Mouse (Mus musculus) forebrain, embryonic 16.5 days (tissue): ENCODE results near the gene Selenos. TPM values are rescaled to one million over a fixed set of nuclear protein-coding genes. Genes with fewer than 3 reads are reported as not detected.
A peak's percentile ranks its signal among the peaks of the same experiment; 100 is the strongest.

Source experiments
- ATAC-seq: fragments of 200-750 bp; cut with Nextera tagmentation; 2 replicates; pipeline ENCODE4 v1.8.0; 2017; ENCODE audit warnings: mild to moderate bottlenecking, moderate library complexity
- H3K27ac ChIP-seq: fragments of 300-500 bp; sonication (generic); 2 replicates; pipeline ENCODE4 v1.5.1; 2014; ENCODE audit warnings: low read length, control low read depth
- H3K27me3 ChIP-seq: fragments of 300-500 bp; sonication (generic); replicated peaks from 2 replicates; pipeline ENCODE4 v1.6.1; 2014; ENCODE audit warnings: low read length; ENCODE audit not compliant: control insufficient read depth, insufficient read depth
- H3K36me3 ChIP-seq: fragments of 300-500 bp; sonication (generic); 2 replicates; pipeline ENCODE4 v1.6.1; 2014; ENCODE audit not compliant: control insufficient read depth, insufficient read depth
- H3K4me1 ChIP-seq: fragments of 300-500 bp; sonication (generic); replicated peaks from 2 replicates; pipeline ENCODE4 v1.6.1; 2014; ENCODE audit warnings: low read length; ENCODE audit not compliant: control insufficient read depth, insufficient read depth
- H3K4me2 ChIP-seq: fragments of 300-500 bp; sonication (generic); 2 replicates; pipeline ENCODE4 v1.6.1; 2014; ENCODE audit warnings: mild to moderate bottlenecking, low read length, control low read depth
- H3K4me3 ChIP-seq: fragments of 300-500 bp; sonication (generic); replicated peaks from 2 replicates; pipeline ENCODE4 v1.5.1; 2014; ENCODE audit warnings: mild to moderate bottlenecking, low read length, control low read depth
- H3K9ac ChIP-seq: fragments of 300-500 bp; sonication (generic); replicated peaks from 2 replicates; pipeline ENCODE4 v1.6.1; 2014; ENCODE audit warnings: low read depth, low read length, control low read depth
- H3K9me3 ChIP-seq: fragments of 300-500 bp; sonication (generic); 2 replicates; pipeline ENCODE4 v1.6.1; 2016; ENCODE audit warnings: low read length; ENCODE audit not compliant: control insufficient read depth
- WGBS: fragments of 180-500 bp; shearing (Covaris S2); extraction: QIAGEN DNeasy Blood & Tissue Kit; methylation state at CpG from one replicate; pipeline ENCODE4 v1.1.7; 2014; 5-methylcytosine and 5-hydroxymethylcytosine counted together
- polyA plus RNA-seq: library from polyadenylated mRNA; unstranded; fragments of >200 nt; fragmentation: Nextera tagmentation; extraction: Ambion mirVana; gene quantifications from 2 replicates; pipeline ENCODE4 v1.2.1, GENCODE M21; 2015

Selenos gene
- polyA plus RNA-seq, 1 experiment from 2014 or later = 80.3 TPM

DNA sequence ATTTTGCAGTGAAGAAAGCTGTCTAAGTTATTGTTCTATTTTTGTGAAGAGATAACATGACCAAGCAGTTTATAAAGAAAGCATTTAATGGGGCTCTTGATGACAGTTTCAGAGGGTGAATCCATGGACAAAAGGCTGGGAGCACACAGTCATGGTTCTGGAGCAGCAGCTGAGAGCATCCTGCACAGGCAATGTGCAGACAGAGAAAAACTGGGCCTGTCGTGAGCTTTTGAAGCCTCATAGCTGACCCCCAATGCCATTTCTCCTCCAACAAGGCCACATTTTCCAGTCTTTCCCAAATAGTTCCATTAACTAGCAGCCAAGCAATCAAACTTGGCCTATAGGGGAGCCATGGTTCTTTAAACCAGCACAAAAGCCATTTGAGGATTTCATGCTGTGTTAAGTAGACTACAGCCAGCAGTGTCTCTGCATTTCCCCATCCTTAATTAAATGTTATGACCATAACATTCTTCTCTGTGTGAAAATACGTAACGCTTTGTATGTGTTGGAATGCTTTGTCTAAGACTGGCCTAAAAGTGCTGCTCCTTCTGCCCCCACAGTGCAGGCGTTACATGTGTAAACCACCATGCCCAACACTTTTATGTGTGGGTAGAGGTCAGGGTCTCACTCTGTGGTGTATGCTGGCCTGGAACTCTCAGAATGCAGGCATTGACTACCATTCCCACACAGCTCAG is 48.6 kb downstream of the Selenos start:
- H3K4me1 ChIP-seq = no peaks in the 10 kb centered on the region; the same call in none of the 2 replicates
- no peak overlapping the region for H3K27ac ChIP-seq
- H3K36me3 ChIP-seq = peaks cover 5% of the 10 kb centered on the region
- no peak overlapping the region for H3K4me3 ChIP-seq
- no peaks in the 10 kb centered on the region for H3K27me3 ChIP-seq
- H3K4me2 ChIP-seq = no peak overlapping the region
- H3K9ac ChIP-seq = no peak overlapping the region
- H3K9me3 ChIP-seq = no peaks in the 10 kb centered on the region
- ATAC-seq = peak; percentile 50; the same call in 1 of the 2 replicates
- WGBS = 27% methylated on average over 4 of the region's 4 CpGs

DNA sequence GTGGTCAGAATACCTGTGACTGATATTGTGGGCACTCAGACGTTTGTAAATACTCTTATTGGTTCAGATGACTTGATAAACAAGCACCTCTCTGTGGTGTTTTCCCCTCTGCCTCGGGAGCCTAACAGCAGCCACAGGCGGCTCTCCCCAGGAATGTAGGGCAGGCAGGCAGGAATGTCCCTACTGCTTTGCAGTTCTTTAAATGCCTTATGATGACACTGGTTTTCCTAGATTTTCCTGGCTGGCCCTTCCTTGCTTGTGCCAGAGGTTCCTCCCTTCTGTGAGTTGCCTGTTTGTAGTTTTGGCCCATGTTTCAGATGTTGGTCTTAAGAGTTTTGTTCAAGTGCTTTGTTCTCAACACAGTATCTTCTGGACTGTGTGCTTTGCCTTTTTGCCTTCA is 49.4 kb downstream of the Selenos start:
- H3K4me3 ChIP-seq = no peak overlapping the region
- H3K9ac ChIP-seq = no peak overlapping the region
- H3K27ac ChIP-seq = no peak overlapping the region
- no peak for ATAC-seq
- no peaks in the 10 kb centered on the region for H3K27me3 ChIP-seq
- H3K4me1 ChIP-seq = no peaks in the 10 kb centered on the region; the same call in none of the 2 replicates
- WGBS = 64% methylated on average over 3 of the region's 3 CpGs
- peaks cover 5% of the 10 kb centered on the region for H3K36me3 ChIP-seq
- H3K4me2 ChIP-seq = no peak overlapping the region
- H3K9me3 ChIP-seq = no peaks in the 10 kb centered on the region

DNA sequence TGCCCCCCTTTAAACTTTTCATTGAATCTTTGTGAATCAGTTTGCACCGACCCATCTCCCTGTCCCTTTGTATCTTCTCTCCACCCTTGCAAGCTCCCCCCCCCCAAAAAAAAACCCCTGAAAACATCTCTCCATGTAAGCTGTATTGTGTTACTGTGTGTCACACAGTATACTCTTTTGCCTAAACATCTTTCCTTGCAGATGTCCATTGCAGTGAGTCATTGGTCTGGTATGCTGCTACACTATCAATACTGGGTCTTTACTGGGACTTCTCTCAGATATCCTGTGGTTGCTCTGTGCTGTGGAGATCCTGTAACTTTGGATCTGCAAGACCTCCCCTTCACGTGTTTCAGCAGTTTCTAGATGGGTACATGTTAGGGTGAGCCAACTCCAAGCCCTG is 50.8 kb downstream of the Selenos start:
- Histone ChIP-seq H3K27ac (no peak overlapping the region), H3K4me1 (peaks cover 6% of the 10 kb centered on the region), H3K4me3 (no peak overlapping the region), H3K9me3 (no peaks in the 10 kb centered on the region), H3K4me2 (no peak overlapping the region), H3K9ac (no peak overlapping the region), H3K36me3 (peaks cover 5% of the 10 kb centered on the region), H3K27me3 (no peaks in the 10 kb centered on the region)
- WGBS = 93% methylated on average over 2 of the region's 2 CpGs
- ATAC-seq = no peak

DNA sequence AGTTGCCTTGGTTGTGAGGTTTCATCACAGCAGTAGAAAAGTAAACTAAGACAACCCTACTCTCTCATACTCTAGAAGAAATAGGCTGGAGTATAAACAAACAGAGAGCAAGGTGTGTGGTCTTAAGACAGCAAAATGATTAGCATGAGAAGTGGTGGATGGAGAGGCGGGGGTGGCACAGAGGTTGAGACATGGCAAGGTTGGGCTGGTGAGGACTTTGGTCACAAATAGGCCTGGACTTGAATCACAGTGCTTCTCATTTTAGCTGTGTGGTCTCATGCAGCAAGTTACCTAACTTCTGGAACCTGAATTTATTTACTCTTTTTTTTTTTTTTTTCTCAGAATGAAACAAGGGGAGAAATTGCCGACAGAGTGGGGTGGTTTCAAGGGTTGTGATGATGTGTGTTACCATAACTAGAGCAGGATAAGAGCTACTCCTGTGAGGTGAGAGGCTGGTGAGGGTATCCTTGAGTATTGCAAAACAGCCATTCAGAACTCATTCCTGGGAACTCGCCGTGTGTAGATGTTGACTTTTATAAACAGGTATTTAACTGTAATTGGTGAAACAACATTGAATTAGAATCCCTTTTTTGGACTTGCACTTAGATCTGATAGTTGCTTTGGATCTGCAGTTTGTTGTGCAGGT is 52.5 kb downstream of the Selenos start:
- 95% methylated on average over 4 of the region's 4 CpGs for WGBS
- Histone ChIP-seq H3K27ac (no peak overlapping the region), H3K27me3 (no peaks in the 10 kb centered on the region), H3K9me3 (no peaks in the 10 kb centered on the region), H3K36me3 (no peaks in the 10 kb centered on the region; the same call in none of the 2 replicates), H3K9ac (no peak overlapping the region), H3K4me2 (no peak overlapping the region), H3K4me1 (peaks cover 18% of the 10 kb centered on the region), H3K4me3 (no peak overlapping the region)
- ATAC-seq = no peak

DNA sequence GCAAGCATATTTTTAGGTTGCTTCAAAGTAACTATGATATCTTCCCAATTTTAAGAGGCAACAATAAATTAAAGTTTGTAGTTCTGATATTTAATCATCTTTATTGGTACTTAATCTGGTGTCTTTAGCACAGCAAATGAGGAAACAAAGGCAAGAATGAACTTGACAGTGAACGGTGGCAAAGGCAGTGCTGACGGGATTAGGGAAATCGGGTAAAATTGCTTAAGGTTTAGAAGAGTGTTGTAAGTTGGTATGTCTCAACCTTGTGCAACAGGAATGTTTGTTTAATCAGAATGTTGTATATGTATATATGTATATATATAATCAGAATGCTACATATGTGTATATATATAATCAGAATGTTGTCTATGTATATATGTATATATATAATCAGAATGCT is 54.7 kb downstream of the Selenos start:
- H3K9ac ChIP-seq = no peak overlapping the region
- H3K4me2 ChIP-seq = no peak overlapping the region
- no peaks in the 10 kb centered on the region; the same call in none of the 2 replicates for H3K36me3 ChIP-seq
- no peak overlapping the region for H3K27ac ChIP-seq
- H3K4me3 ChIP-seq = no peak overlapping the region
- peaks cover 31% of the 10 kb centered on the region for H3K4me1 ChIP-seq
- no peak for ATAC-seq
- 91% methylated on average over 3 of the region's 3 CpGs for WGBS
- H3K9me3 ChIP-seq = no peaks in the 10 kb centered on the region
- H3K27me3 ChIP-seq = no peaks in the 10 kb centered on the region

DNA sequence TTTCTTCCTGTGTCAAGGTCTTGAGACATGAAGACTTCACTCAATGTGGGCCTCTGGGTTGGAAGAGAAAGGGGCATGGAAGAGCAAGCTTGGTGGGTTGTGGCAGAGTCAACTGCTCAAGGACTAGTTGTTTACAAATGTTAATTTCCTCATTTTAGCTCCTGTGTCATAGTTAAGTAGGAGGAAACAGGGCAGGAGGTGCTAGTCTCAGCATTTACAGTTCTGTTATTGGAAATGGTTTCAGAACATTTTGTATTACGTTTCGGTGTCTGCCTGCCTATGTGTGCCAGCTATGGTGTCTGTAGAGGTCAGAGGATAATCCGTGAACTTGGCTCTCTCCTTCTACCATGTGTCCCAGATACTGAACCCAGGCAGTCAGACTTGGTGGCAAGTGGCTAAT is 56.2 kb downstream of the Selenos start:
- H3K36me3 ChIP-seq = no peaks in the 10 kb centered on the region; the same call in 1 of the 2 replicates
- 79% methylated on average over 3 of the region's 3 CpGs for WGBS
- H3K4me1 ChIP-seq = peaks cover 43% of the 10 kb centered on the region
- H3K4me2 ChIP-seq = no peak overlapping the region
- no peak overlapping the region for H3K9ac ChIP-seq
- H3K9me3 ChIP-seq = no peaks in the 10 kb centered on the region
- no peak for ATAC-seq
- H3K27me3 ChIP-seq = no peaks in the 10 kb centered on the region
- no peak overlapping the region for H3K4me3 ChIP-seq
- H3K27ac ChIP-seq = no peak overlapping the region

DNA sequence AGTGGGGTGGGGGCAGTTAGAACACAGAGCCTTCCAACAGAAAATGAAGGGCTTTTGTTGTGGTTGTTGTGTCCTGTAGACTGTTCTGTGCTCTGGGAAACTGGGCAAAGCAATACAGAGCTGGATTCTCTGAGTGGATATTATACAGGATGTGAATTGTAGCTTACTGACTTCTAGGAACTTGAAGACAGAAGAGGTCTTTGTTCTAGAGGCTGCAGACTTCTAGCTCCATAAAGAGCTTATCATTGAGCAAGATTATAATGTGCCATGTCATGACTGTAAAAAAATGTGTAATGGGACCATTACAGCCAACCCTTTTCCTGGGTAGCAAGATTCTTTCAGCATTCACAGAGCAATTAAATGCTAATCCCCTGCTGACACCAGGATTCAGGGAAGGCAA is 56.7 kb downstream of the Selenos start:
- 0 out of 2 replicates have a peak, but pooled peaks have one; percentile 13 for ATAC-seq
- no peak overlapping the region for H3K9ac ChIP-seq
- no peaks in the 10 kb centered on the region for H3K9me3 ChIP-seq
- no peak overlapping the region for H3K4me3 ChIP-seq
- H3K27ac ChIP-seq = 0 out of 2 replicates have a peak overlapping the region, but pooled peaks have one; percentile 10
- H3K4me1 ChIP-seq = peaks cover 49% of the 10 kb centered on the region
- H3K27me3 ChIP-seq = no peaks in the 10 kb centered on the region
- no peak overlapping the region for H3K4me2 ChIP-seq
- H3K36me3 ChIP-seq = no peaks in the 10 kb centered on the region; the same call in 1 of the 2 replicates

DNA sequence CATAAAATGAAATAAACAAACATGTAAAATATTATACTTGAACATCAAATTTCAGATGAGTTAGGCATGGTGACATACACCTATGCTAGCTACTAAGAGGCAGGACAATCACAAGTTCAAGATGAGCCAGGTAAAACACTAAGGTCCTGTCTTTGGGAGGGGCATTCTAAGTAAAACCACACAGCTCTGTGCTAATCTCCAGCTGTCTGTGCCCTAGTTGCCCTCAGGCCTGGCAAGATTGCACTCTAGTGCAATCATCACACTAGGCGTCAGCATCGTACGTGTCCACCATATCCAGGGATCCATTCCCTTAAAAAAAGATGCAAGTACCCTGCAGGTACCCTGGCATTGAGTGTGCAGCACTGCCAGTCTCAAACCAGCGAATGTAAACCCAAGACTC is 57.9 kb downstream of the Selenos start:
- Histone ChIP-seq H3K4me2 (no peak overlapping the region), H3K9ac (no peak overlapping the region), H3K27me3 (no peaks in the 10 kb centered on the region), H3K4me3 (no peak overlapping the region), H3K9me3 (no peaks in the 10 kb centered on the region), H3K36me3 (no peaks in the 10 kb centered on the region), H3K4me1 (peaks cover 54% of the 10 kb centered on the region), H3K27ac (no peak overlapping the region)
- 94% methylated on average over 4 of the region's 4 CpGs for WGBS
- ATAC-seq = no peak

DNA sequence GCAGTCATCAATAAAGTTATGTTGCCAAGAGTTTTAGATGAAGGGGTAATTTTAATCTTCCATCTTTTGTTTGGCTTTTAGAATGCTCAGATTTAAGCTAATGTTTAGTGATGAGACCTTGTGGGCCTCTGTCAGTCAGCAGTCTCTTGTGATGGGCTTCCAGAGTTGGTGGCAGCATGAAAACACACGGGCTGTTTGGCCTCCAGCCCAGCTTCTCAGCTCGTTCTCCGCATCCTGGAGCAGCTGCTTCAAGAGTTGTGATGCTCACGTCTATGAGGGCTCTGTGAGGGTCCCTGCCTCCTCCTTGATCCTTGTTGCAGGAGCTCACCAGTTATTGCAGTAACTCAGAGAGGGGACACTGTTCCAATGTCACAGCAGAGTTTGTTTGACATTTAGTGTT is 58.9 kb downstream of the Selenos start:
- Histone ChIP-seq H3K27ac (no peak overlapping the region), H3K9ac (no peak overlapping the region), H3K27me3 (no peaks in the 10 kb centered on the region), H3K9me3 (no peaks in the 10 kb centered on the region), H3K4me2 (no peak overlapping the region), H3K4me1 (peaks cover 60% of the 10 kb centered on the region), H3K36me3 (no peaks in the 10 kb centered on the region), H3K4me3 (no peak overlapping the region)
- 11% methylated on average over 4 of the region's 4 CpGs for WGBS
- peak; percentile 48 for ATAC-seq
